Mouse (Mus musculus): ENCODE results near the gene C1s1. TPM values are rescaled to one million over a fixed set of nuclear protein-coding genes. Genes with fewer than 3 reads are reported as not detected.

The C1s1 gene
- polyA plus RNA-seq, 1 experiment from 2014 or later = 0.49 TPM

DNA sequence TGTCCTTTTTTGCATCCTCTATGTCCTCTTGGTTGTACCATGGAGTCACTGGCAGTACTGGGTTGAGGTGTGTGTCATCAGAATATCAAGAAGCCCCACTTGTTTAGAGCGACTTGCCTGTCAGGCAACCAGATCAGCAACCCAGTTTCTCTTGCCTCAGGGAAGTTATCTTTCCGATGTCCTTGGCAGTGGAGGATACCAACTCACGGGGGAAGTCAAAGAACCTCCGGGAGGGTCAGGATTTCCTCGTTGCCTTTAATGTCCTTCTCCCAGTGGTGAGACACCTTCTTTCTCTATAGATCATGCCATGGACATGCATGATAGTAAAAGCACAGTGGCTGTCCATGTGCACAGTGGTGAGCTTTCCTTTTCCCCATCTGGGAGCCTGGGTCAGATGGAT, 40.1 kb downstream of the C1s1 start:
- Histone ChIP-seq H3K4me1 (ENCODE audit: control insufficient read depth, insufficient read depth, low read depth, low read length) (no peaks in the 10 kb centered on the region), H3K27me3 (replicated peaks; ENCODE audit: control insufficient read depth, insufficient read depth, low read length) (no peaks in the 10 kb centered on the region), H3K9ac (ENCODE audit: low read depth, low read length) (no peak overlapping the region), H3K9me3 (ENCODE audit: control insufficient read depth, low read length) (no peaks in the 10 kb centered on the region), H3K36me3 (ENCODE audit: control insufficient read depth, insufficient read depth, low read length) (no peaks in the 10 kb centered on the region), H3K4me3 (ENCODE audit: low read length) (no peak overlapping the region), H3K27ac (ENCODE audit: low read depth, low read length) (no peak overlapping the region), H3K4me2 (ENCODE audit: low read length) (no peak overlapping the region)
- 86% methylated on average over 5 of the region's 5 CpGs for WGBS
- ATAC-seq = no peak

DNA sequence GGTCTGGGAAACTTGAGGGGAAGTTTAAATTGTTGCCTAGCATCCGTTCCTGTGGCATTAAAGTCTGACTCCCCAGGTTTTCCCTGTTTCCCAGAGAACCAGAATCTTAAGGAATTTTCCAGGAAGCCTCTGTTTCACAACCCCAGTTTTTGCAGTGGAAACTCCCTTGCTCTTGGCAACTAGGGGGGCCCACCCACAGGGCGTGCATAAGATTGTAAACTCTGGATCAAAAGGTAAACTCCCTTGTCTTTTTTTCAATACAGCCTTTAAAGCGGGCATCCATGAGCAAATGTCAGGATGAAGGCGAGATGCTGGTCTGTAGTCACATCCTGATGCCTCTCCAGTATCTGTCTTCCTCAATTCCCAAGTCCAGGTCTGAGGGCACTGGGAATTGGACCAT, 40.7 kb downstream of the C1s1 start:
- no peak overlapping the region for H3K4me3 ChIP-seq (ENCODE audit: low read length)
- no peak overlapping the region for H3K27ac ChIP-seq (ENCODE audit: low read depth, low read length)
- WGBS = 76% methylated on average over 4 of the region's 4 CpGs
- no peaks in the 10 kb centered on the region for H3K9me3 ChIP-seq (ENCODE audit: control insufficient read depth, low read length)
- H3K27me3 ChIP-seq (replicated peaks; ENCODE audit: control insufficient read depth, insufficient read depth, low read length) = no peaks in the 10 kb centered on the region
- no peak overlapping the region for H3K9ac ChIP-seq (ENCODE audit: low read depth, low read length)
- no peaks in the 10 kb centered on the region for H3K4me1 ChIP-seq (ENCODE audit: control insufficient read depth, insufficient read depth, low read depth, low read length)
- H3K4me2 ChIP-seq (ENCODE audit: low read length) = no peak overlapping the region
- no peak for ATAC-seq
- no peaks in the 10 kb centered on the region for H3K36me3 ChIP-seq (ENCODE audit: control insufficient read depth, insufficient read depth, low read length)

DNA sequence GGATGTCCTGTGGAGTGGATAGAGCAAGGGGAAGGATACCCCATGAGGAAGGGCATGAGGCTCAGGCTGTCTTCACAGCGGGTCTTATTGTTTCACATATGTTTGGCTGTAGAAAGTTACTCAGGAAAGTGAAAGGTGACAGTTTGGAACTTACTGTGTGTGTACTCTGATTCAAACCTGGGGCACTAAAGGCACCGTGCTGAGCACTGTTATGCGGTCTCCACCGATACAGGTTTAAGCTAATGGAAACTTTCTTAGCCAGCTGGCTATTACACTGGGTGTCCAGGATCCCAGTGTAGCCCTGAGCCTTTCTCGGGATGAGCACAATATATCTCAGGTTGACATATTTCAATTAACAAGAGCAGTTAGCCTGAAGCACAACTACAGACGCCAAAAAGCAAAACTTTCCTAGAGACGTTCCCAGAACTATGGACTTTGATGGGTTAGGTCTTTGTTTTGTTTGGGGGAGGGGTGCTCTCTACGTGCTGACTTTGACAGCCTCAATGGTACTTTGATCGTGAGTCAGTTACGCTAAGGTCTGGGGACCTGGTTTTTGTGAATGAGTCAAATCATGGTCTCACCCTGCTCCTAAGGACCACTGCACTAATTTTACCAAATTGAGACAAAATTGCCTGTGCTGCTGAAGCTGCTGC, 42.1 kb downstream of the C1s1 start:
- no peak overlapping the region for H3K4me2 ChIP-seq (ENCODE audit: low read length)
- H3K27me3 ChIP-seq (replicated peaks; ENCODE audit: control insufficient read depth, insufficient read depth, low read length) = no peaks in the 10 kb centered on the region
- H3K9ac ChIP-seq (ENCODE audit: low read depth, low read length) = no peak overlapping the region
- ATAC-seq = no peak
- no peaks in the 10 kb centered on the region for H3K36me3 ChIP-seq (ENCODE audit: control insufficient read depth, insufficient read depth, low read length)
- no peaks in the 10 kb centered on the region for H3K9me3 ChIP-seq (ENCODE audit: control insufficient read depth, low read length)
- H3K4me3 ChIP-seq (ENCODE audit: low read length) = no peak overlapping the region
- H3K4me1 ChIP-seq (ENCODE audit: control insufficient read depth, insufficient read depth, low read depth, low read length) = no peaks in the 10 kb centered on the region
- WGBS = 34% methylated on average over 10 of the region's 10 CpGs
- no peak overlapping the region for H3K27ac ChIP-seq (ENCODE audit: low read depth, low read length)

DNA sequence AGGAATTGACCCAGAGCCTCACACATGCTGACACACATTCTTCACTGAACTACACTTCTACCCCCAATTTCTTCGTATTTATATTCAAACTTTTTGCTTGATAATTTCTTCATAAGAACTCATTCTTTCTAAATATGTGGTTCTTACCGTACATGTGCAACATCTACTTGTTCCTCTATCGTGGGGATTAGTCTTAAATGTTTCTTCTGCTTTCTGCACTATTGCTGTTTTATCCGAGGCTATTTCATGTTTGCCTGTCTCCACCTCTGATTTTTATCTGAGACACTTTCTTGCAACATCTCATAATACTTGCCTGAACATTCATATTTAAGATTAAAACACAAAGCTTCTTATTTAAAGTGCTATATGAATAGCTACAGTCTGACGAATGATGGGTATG, 46.1 kb downstream of the C1s1 start:
- Histone ChIP-seq H3K4me2 (ENCODE audit: low read length) (no peak overlapping the region), H3K27ac (ENCODE audit: low read depth, low read length) (no peak overlapping the region), H3K4me3 (ENCODE audit: low read length) (no peak overlapping the region), H3K9me3 (ENCODE audit: control insufficient read depth, low read length) (no peaks in the 10 kb centered on the region), H3K4me1 (ENCODE audit: control insufficient read depth, insufficient read depth, low read depth, low read length) (no peaks in the 10 kb centered on the region), H3K27me3 (replicated peaks; ENCODE audit: control insufficient read depth, insufficient read depth, low read length) (no peaks in the 10 kb centered on the region), H3K36me3 (ENCODE audit: control insufficient read depth, insufficient read depth, low read length) (no peaks in the 10 kb centered on the region), H3K9ac (ENCODE audit: low read depth, low read length) (no peak overlapping the region)
- ATAC-seq = no peak
- 94% methylated on average over 5 of the region's 5 CpGs for WGBS

- Histone ChIP-seq H3K9me3 (ENCODE audit: control insufficient read depth, low read length) (no peaks in the 10 kb centered on the region), H3K27ac (ENCODE audit: low read depth, low read length) (no peak overlapping the region), H3K9ac (ENCODE audit: low read depth, low read length) (no peak overlapping the region), H3K4me3 (ENCODE audit: low read length) (no peak overlapping the region), H3K36me3 (ENCODE audit: control insufficient read depth, insufficient read depth, low read length) (no peaks in the 10 kb centered on the region), H3K27me3 (replicated peaks; ENCODE audit: control insufficient read depth, insufficient read depth, low read length) (no peaks in the 10 kb centered on the region), H3K4me1 (ENCODE audit: control insufficient read depth, insufficient read depth, low read depth, low read length) (no peaks in the 10 kb centered on the region), H3K4me2 (ENCODE audit: low read length) (no peak overlapping the region)
- no peak for ATAC-seq
- 86% methylated on average over 5 of the region's 5 CpGs for WGBS
These were observed 48.3 kb downstream of the C1s1 start for GRCm38 (mm10) chr6:124493886-124494285.

DNA sequence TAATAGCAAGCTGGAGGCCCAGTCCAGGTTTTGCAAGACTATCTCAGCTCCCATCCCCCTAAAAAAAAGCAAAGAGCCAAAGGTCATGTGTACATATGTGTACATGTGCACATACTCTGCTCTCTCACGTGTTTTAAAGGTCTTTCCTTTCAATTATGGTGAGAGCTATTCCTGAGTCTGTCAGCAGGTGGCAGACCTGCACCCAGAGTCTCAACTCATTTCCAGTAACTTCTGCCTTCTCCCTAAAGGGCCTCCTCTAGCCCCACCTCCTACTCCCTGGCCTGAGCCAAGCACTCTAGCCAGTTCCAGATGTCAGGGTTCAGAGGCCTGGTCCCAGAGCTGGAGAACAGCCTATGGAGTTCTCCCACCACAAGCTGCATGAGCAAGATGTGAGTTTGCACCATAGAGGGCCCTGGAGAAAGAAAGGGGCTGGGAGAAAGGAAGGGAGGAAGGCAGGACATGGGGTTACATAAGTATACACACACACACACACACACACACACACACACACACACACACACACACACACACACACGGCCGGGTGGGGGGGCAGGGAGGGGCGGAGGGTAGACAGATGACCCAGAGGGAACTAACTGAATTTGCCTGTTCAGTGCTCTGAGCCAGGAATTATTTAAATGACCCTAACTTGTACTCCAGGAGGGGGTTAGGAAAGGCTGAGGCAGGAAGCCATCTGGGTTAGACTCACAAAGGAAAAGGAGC, 49.2 kb downstream of the C1s1 start, which contains the start of gene C1rl:
C1rl (plus strand) TSS at position 272 of the 720 bp plus-strand sequence.
- Histone ChIP-seq H3K9ac (ENCODE audit: low read depth, low read length) (no peak within 1 kb of the TSS), H3K9me3 (ENCODE audit: control insufficient read depth, low read length) (no peaks in the 10 kb centered on the region), H3K27ac (ENCODE audit: low read depth, low read length) (no peak within 1 kb of the TSS), H3K4me1 (ENCODE audit: control insufficient read depth, insufficient read depth, low read depth, low read length) (no peaks in the 10 kb centered on the region), H3K4me3 (ENCODE audit: low read length) (no peak within 1 kb of the TSS), H3K4me2 (ENCODE audit: low read length) (no peak within 1 kb of the TSS), H3K27me3 (replicated peaks; ENCODE audit: control insufficient read depth, insufficient read depth, low read length) (no peaks in the 10 kb centered on the region), H3K36me3 (ENCODE audit: control insufficient read depth, insufficient read depth, low read length) (no peaks in the 10 kb centered on the region)
- 43% methylated on average over 4 of the region's 4 CpGs for WGBS
- peak; percentile 81 for ATAC-seq

DNA sequence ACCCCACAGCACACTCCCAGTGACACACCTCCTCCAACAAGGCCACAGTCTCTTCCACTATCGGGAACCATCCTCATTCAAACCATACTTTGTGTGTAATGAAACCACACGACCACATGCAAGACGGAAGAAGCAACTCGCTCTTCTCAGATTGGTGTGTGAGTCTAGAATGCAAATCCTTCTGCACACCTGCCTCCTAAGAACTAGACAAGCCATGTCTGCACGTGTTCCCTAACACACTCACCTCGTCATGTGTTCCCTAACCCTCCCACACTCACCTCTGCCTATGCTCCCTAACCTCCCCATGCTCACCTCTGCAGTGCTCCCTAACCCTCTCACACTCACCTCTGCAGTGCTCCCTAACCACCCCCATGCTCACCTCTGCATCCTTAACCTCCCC, 50.7 kb downstream of the C1s1 start:
- no peaks in the 10 kb centered on the region for H3K27me3 ChIP-seq (replicated peaks; ENCODE audit: control insufficient read depth, insufficient read depth, low read length)
- no peaks in the 10 kb centered on the region for H3K36me3 ChIP-seq (ENCODE audit: control insufficient read depth, insufficient read depth, low read length)
- no peaks in the 10 kb centered on the region for H3K4me1 ChIP-seq (ENCODE audit: control insufficient read depth, insufficient read depth, low read depth, low read length)
- no peaks in the 10 kb centered on the region for H3K9me3 ChIP-seq (ENCODE audit: control insufficient read depth, low read length)
- WGBS = 87% methylated on average over 6 of the region's 6 CpGs
- H3K27ac ChIP-seq (ENCODE audit: low read depth, low read length) = no peak overlapping the region
- ATAC-seq = no peak
- no peak overlapping the region for H3K4me3 ChIP-seq (ENCODE audit: low read length)
- H3K9ac ChIP-seq (ENCODE audit: low read depth, low read length) = no peak overlapping the region
- no peak overlapping the region for H3K4me2 ChIP-seq (ENCODE audit: low read length)

- no peak overlapping the region for H3K9ac ChIP-seq (ENCODE audit: low read depth, low read length)
- no peak overlapping the region for H3K4me2 ChIP-seq (ENCODE audit: low read length)
- ATAC-seq = no peak
- no peaks in the 10 kb centered on the region for H3K36me3 ChIP-seq (ENCODE audit: control insufficient read depth, insufficient read depth, low read length)
- no peaks in the 10 kb centered on the region for H3K27me3 ChIP-seq (replicated peaks; ENCODE audit: control insufficient read depth, insufficient read depth, low read length)
- 88% methylated on average over 4 of the region's 4 CpGs for WGBS
- H3K9me3 ChIP-seq (ENCODE audit: control insufficient read depth, low read length) = no peaks in the 10 kb centered on the region
- no peak overlapping the region for H3K4me3 ChIP-seq (ENCODE audit: low read length)
- H3K27ac ChIP-seq (ENCODE audit: low read depth, low read length) = no peak overlapping the region
- no peaks in the 10 kb centered on the region for H3K4me1 ChIP-seq (ENCODE audit: control insufficient read depth, insufficient read depth, low read depth, low read length)
These were observed 53.2 kb downstream of the C1s1 start for GRCm38 (mm10) chr6:124488952-124489351.

DNA sequence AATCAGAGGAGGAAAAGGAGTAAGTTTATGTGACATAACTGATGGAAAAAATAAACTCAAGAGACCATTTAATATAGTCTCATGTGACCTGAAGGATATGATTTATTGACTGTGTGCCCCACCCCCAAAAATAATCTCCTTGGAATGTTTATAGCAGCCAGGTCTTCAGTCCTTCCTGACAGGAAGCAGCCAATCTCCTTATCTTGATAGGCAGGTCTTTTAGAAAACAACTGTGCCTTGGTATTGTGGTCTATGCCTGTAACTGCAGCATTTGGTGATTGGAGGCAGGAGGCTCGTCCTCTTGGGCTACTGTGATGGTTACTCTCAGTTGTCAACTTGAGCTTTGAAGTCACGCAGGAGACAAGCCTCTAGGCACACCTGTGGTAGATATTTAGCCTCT, 54.6 kb downstream of the C1s1 start:
- Histone ChIP-seq H3K4me2 (ENCODE audit: low read length) (no peak overlapping the region), H3K36me3 (ENCODE audit: control insufficient read depth, insufficient read depth, low read length) (no peaks in the 10 kb centered on the region), H3K4me3 (ENCODE audit: low read length) (no peak overlapping the region), H3K9me3 (ENCODE audit: control insufficient read depth, low read length) (no peaks in the 10 kb centered on the region), H3K27me3 (replicated peaks; ENCODE audit: control insufficient read depth, insufficient read depth, low read length) (no peaks in the 10 kb centered on the region), H3K9ac (ENCODE audit: low read depth, low read length) (no peak overlapping the region), H3K4me1 (ENCODE audit: control insufficient read depth, insufficient read depth, low read depth, low read length) (no peaks in the 10 kb centered on the region), H3K27ac (ENCODE audit: low read depth, low read length) (no peak overlapping the region)
- no peak for ATAC-seq
- WGBS = 61% methylated on average over 2 of the region's 2 CpGs
